Mouse (Mus musculus) urinary bladder, postnatal 14 days (tissue): ENCODE data around the gene Mtnr1a.
"Not testable (repeated sequence)": the region's sequence is repeated elsewhere in the genome, so short reads cannot be mapped to it uniquely, and the experiment has no call there.

Source experiments
- DNase-seq: peaks from one replicate; pipeline ENCODE4 v3.0.0; 2021; ENCODE audit warnings: low spot score

Gene Mtnr1a

GRCm38 (mm10) chr8:45068759-45069386, at the start of gene Mtnr1a:
Gene Mtnr1a (plus strand): TSS chr8:45069137.
- DNase-seq = peak; percentile 91

DNA sequence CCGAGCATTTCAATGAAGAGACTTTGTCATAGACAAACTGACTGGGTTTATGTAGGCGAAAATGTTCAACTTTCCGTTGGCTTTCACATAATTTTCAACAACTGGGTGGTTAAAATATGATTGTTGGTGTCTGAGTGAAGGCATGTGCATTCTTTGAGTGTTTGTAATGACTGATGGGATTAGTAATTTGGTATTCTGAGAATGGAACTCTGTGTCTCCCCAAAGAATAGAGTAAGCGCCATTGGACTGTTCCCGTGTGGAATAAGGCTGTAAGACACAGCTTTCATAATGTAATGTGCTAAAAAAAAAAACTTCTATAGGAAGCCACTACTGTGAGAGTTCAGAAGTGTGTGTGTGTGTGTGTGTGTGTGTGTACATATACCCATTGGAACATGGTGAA, 49.7 kb upstream of the Mtnr1a start:
- no peak for DNase-seq

GRCm38 (mm10) chr8:45021171-45021570, 47.8 kb upstream of the Mtnr1a start:
- no peak for DNase-seq

DNA sequence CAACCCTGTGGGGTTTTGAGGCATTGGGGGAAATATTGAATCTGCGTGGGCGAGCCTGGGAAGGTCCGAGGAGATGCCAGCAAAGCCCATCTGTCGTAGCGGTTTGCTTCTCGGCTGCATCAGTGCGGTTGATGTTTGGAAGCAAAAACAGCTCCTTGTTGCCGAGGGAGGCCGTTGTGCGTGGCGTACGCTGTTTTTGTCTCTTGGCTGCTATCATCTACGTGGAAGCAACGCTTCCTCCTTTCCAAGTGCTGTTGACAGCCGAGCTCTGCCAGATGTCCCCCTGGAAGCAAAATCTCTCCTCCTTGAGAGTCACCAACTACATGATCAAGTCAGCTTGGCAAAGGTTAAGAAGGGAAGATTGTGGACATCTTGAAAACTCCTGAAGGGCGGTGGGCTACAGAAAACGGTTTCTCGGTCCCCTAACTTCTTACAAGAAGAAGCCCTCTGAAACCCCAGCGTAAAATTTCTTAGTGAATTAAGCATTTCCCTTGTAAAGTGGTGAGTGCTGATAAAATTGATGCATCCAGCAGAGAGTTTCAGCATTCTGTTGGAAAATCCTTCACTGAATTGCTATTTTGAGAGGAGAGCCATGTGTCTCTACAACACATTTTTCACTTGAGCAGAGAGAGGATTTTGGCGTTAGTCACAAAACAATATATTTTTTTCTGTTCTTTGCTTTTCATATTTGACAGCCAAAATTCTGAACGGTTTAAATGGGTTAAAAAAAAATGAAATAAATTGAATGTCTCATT, 46.8 kb upstream of the Mtnr1a start:
- DNase-seq = no peak

DNA sequence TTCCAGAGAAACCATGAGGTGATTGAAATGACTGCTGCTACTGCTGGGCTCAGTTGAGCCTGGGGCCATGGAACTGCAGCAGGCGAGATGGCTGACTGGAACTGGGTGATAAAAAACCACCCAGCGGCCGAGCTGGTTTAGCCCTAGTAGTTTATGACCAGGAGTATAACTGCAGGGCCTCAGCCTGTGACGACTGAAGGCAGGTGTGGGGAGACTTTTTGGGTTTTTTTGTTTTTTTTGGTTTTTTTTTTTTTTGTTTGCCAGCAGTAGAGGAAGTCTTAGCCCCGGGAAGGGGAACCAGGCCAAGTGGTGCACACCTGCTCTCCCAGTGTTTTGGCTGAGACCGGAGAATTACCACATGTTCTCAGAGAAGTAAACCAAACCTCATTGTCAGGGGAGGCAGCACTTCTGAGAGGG, 40.8 kb upstream of the Mtnr1a start:
- no peak for DNase-seq

DNA sequence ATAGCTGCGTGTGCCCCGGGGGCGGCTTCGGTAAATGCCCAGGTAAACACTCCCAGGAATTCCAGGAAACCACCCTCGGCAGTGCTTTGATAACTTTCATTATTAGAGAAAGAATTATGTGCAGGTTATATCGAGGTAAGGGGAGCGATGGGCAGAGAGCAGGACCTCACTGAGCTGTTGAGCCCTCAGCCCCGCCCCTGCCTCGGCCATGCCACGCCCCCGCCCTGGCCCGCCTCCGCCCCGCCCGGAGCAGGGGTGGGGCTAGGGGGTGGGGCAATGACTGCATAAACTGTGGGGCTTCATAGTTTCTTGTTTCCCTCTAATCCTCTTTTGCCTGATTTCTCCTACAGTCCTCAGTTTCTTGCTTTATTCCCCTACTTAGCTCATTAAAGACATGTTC, 30.6 kb upstream of the Mtnr1a start:
- no peak for DNase-seq

GRCm38 (mm10) chr8:45044160-45044559, 24.8 kb upstream of the Mtnr1a start:
- no peak for DNase-seq

GRCm38 (mm10) chr8:45050451-45050850, 18.5 kb upstream of the Mtnr1a start:
- DNase-seq = no peak

DNA sequence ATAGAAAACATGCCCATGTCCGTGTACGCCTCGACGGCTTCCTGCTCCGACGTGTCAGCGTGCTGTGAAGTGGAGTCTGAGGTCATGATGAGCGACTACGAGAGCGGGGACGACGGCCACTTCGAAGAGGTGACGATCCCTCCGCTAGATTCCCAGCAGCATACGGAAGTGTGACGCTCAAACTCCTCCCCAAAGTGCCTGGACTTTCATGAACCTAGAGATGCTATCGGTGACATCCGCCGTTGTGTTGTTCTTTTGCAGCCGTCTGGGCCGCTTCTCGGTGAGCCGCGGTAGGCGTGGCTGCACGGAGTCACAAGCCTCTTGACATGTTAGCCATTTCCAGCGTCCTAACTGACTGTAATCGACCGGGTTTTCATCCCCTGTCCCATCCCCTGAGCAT, 17.7 kb upstream of the Mtnr1a start:
- DNase-seq = no peak

GRCm38 (mm10) chr8:45052205-45052604, 16.7 kb upstream of the Mtnr1a start:
- no peak for DNase-seq

GRCm38 (mm10) chr8:45052618-45053017, 16.3 kb upstream of the Mtnr1a start:
- no peak for DNase-seq

GRCm38 (mm10) chr8:45055500-45055899, 13.4 kb upstream of the Mtnr1a start:
- DNase-seq = no peak

GRCm38 (mm10) chr8:45056810-45057209, 12.1 kb upstream of the Mtnr1a start:
- no peak for DNase-seq

- no peak for DNase-seq
These were observed 8.9 kb upstream of the Mtnr1a start for GRCm38 (mm10) chr8:45060083-45060482.

DNA sequence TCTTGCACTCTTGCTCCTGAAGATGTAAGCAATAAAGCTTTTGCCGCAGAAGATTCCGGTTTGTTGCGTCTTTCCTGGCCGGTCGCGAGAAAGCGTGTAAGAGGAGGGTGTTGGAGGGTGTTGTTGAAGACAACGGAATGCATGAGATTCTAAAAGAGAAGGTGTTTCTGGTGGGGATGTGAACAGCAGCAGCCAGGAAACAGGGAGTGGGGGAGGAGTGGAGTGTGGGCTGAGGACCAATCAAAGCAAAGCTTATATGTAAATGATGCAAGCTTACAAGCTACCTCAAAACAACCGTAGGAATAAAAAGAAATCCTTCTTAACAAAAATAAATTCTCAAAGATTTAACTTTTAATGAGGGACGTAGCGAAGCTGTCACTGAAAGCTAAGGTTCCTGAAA, 6.6 kb upstream of the Mtnr1a start:
- no peak for DNase-seq

- DNase-seq = no peak
These were observed 5.7 kb upstream of the Mtnr1a start for GRCm38 (mm10) chr8:45062982-45063924.

DNA sequence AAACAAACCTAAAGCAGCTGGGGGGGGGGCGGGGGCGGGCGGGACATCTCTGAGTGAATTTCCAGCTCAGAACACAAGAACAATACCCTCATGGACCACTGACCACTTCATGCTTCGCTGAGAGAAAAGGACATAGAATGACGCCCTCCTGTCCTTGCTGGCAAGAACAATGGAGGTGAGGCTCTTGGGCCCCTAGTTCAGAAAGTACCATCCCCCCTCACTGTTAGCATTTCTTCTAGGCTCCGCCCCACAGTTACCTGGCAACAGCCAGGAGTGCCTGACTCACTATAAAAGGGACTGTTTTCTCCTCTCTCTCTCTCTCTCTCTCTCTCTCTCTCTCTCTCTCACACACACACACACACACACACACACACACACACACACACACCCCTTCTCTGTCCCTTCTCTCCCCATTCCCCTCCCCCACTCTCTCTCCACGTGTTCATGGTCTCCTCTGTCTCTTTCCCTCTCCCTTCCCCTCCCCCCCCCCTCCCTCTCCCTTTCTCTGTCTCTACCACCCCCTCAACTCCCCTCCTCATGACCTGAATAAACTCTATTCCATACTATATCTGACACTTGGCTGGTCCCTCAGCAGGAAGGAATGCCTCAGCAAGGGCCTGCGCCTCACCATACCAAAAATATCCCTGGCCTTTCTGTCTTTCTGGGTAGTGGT, 4.6 kb upstream of the Mtnr1a start:
- no peak for DNase-seq

DNA sequence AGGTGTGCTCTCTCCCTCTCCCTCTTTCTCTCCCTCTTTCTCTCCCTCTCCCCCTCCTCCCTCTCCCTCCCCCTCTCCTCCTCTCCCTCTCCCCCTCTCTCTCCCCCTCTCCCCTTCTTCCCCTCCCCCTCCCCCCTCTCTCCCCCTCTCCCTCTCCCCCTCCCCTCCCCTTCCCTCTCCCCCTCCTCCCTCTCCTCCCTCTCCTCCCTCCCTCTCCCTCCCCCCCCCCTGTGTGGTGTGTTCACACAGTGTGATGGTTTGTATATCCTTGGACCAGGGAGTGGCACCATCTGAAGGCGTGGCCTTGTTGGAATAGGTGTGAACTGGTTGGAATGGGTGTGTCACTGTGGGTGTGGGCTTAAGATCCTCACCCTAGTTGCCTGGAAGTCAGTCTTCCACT, 3.5 kb upstream of the Mtnr1a start:
- not testable (repeated sequence) for DNase-seq

DNA sequence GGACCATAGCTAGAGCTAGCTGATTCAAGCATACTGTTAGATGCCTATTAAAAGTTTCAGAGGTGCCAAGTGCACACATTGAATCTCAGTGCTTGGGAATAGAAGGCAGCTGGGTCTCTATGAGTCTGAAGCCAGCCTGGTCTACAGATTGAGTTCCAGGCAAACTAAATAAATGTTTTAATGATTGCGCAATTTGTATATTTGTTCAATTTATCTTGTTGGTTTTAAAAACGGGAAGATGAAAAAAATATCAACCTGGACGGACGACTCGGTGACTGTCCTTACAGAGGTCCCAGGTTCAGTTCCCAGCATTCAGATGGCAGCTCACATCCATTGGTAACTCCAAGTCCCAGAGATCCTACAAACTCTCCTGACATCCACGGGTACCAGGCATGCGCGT, 2.0 kb downstream of the Mtnr1a start:
- DNase-seq = no peak

DNA sequence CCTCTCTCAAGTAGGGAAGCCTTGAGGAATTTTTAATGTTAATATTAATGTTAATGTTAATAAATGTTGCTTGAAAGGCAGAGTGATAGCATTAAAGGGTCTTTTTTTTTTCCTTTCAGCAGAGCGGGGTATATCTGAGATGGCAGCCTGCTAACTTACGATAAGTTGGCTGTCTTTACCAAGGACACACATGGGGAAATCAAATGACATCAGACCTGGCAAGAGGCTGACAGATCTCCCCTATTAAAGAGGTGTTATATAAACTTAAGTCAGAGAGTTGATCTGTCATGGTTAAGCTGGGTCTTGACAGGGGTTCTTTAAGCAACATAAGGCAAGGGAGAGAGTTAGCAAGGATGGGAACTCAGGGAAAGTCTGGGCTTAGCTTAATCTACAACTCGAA, 11.9 kb downstream of the Mtnr1a start:
- DNase-seq = no peak

- no peak for DNase-seq
These were observed 24.7 kb downstream of the Mtnr1a start for GRCm38 (mm10) chr8:45093599-45093998.
